Mouse (Mus musculus): ENCODE results near the gene Olfr5.
"Not testable (repeated sequence)": the region's sequence is repeated elsewhere in the genome, so short reads cannot be mapped to it uniquely, and the experiment has no call there.

Gene Olfr5

DNA sequence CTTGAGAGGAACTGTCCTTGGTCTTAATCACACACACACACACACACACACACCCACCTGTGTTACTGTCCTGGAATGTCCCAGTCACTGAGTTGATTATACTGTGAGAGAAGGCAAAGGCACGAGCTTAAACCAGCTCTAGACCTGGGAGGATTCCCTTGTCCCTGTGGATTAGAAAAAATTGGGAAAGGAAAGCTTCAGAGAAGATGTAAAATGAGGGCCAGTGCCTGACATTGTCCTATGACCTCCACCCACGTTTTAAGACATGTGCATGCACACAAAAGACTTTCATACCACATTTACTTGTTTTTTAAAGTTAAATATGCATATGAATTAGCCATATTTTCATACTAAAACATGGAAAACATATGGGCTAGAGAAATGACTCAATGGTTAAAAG, at the start of gene Olfr5:
Gene Olfr5 (minus strand): TSS at position 101 of the 400 bp plus-strand sequence.
- in situ Hi-C loops (cut with MboI, MseI), result no loop called here

DNA sequence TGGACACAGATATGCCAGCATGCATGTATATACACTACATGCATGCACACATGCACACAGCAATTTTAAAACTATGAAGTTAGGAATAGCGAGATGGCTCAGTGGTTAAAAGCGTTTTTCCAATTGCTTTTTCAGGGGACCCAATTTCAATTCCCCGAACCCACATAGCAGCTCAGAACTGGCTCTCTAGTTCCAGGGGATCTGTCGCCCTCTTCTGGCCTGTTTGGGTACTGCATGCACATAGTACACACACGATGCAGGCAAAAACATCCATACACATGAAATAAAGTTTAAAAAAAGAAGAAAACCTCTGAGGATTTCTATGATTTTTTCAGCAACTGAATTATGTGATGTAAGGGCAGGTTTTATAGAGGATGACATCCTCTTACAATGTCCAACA, 39.4 kb upstream of the Olfr5 start:
- in situ Hi-C loops (cut with MboI, MseI), result loop anchor here (5.0 kb wide), 1 partner anchor 169 kb away; no protein-coding TSS in a partner anchor

DNA sequence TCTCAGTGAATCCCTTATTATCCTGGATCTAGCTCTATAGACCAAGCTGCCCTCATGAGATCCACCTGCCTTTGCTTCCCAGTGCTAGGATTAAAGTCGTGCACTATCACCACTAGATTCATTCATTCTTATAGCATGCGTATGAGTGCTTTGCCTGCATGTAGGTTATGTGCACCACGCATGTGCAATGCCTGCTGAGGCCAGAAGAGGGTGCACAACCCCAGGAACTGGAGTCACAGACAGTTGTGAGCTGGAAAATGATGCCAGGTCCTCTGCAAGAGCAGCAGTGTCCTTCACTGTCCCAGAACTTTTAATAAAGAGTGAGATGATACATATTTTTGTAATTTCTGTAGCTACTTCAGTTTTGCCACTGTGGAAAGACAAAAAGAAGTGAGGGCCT, 38.3 kb upstream of the Olfr5 start:
- in situ Hi-C loops (cut with MboI, MseI), result loop anchor here (5.0 kb wide), 1 partner anchor 168 kb away; no protein-coding TSS in a partner anchor

DNA sequence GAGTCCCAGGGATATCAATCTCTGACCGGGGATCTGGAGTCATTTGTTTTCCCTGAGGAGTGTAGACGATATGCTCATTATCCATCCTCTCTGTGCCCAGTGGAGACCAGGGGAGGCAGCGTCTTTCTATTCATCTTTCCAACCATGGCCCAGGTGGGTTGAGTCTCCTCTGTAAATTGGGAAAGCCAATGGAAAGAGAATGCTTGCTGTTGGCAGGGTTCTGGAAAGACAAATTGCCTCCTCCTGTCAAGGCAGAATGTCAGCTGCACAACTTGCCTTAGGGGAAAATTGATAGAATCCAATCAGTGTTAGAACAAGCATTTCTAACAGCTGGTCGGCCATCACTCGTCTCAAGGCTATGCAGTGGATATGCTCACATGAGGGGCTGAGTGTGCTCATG, 36.1 kb upstream of the Olfr5 start, which contains the start of gene Olfr1349:
Gene Olfr1349 (minus strand): TSS at position 101 of the 400 bp plus-strand sequence.
- in situ Hi-C loops (cut with MboI, MseI), result no loop called here

DNA sequence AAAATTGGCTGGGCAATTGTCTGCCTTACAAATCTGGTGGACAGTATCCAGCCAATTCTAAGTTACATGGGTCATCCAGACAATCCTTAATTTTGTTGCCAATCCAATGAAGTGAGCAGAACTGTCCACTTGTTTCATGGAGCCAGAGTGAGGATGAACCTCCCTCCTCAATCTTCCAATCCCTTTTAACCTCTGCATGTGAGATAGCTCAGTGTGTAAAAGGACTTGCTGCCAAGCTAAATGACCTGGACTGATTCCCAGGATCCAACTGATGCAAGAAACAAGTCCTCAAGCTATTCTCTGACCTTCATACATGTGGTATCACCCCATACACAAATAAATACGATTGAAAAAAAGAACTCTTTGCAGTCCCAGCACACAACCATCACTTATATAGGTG, 34.9 kb upstream of the Olfr5 start:
- in situ Hi-C loops (cut with MboI, MseI), result no loop called here

DNA sequence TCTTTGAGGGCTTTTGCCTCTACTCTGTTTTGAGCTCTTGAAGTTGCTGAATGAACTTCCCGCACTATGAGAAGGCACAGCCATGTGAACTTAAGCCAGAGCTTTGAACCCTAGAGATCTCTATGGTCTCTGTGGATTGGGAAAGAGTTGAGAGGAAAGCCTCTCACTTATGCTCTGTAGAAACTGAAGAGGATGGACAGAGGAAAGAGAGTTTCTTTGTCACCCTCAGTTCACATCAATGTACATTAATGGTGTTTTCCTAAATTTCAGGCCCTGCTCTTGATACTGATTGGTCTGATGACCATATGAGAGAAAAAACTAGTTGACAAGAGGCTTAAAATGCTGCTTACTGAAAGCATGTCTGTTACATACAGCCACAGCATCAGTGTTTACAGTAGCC, 21.9 kb upstream of the Olfr5 start, which contains the start of gene Olfr1348:
Gene Olfr1348 (minus strand): TSS at position 101 of the 400 bp plus-strand sequence.
- in situ Hi-C loops (cut with MboI, MseI), result no loop called here

DNA sequence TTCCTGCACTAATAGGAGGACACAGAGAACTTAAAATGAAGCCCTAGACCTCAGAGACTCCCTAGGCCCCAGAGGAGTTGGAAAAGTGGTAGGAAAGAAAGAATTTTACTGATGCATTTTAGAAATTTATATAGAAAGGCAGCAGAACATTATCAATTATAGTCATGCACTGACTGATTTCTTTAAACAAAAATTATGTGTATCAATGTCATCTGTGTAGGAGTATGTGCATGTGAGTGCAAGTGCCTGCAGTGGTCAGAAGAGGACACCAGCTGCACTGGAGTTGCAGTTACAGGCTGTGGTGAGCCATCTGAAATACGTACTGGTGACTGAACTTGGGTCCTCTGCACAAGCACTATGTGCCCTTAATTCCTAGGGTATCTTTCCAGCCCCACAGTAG, 12.9 kb upstream of the Olfr5 start, which contains the start of gene Olfr1347:
Gene Olfr1347 (minus strand): TSS at position 101 of the 400 bp plus-strand sequence.
- in situ Hi-C loops (cut with MboI, MseI), result no loop called here

DNA sequence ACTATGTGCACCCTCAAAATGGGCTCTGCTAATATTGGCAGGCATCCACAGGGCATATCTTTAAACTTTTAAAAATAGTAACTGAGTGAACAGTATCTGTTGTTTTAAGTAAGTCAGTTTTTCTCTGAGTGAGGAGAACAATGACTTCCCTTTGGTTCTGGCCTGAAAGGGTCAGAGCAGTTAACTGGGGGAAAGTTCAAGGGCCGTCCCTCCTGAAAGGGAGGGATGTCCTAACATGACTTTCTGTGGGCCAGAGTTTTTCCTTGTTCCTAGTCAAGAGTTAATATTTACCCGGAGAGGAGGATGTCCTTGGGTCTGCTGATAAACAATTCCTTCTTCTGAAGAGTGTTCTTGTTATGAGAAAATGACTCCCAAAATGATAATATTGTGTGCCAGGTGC, 9.1 kb downstream of the Olfr5 start:
- in situ Hi-C loops (cut with MboI, MseI), result not testable (repeated sequence)

DNA sequence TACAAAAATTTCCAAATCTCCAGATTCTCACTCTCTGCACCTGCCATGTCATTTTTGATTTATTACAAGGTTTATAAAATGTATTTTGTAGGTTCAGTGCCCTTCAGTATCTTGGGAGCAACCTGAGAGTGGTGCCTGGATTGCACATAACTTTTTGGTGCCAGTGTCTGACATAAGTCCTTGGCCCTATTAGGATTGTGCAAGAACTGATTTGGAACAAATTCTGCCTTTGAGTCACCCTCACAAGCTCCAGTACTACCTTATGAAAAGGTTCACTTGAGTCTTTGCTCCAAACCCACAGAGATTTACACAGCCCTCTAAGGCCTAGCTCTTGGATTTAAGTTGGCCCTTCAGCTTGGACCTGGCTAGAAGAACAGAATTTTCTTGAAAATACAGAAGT, 19.8 kb downstream of the Olfr5 start, which contains the start of gene Olfr1346:
Gene Olfr1346 (plus strand): TSS at position 151 of the 400 bp plus-strand sequence.
- in situ Hi-C loops (cut with MboI, MseI), result no loop called here

DNA sequence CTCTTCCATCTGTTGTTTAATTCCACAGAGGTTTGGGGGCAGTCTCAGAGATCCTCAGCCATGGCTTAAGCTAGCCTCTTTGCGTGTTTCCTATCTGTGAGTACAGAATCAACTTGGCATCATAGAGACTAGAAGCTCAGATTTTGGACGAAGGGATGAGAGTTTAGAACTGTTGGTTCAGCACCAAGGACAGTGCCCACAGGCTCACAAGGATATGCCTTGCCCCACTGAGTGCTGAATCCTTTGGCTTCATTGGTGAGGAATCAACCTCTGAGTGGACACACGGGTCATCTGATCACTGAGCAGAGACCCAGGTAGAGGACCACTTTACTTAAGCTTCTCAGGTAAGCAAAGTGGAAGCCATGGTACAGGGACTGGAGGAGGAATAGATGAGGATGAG, 30.3 kb downstream of the Olfr5 start:
- in situ Hi-C loops (cut with MboI, MseI), result no loop called here

DNA sequence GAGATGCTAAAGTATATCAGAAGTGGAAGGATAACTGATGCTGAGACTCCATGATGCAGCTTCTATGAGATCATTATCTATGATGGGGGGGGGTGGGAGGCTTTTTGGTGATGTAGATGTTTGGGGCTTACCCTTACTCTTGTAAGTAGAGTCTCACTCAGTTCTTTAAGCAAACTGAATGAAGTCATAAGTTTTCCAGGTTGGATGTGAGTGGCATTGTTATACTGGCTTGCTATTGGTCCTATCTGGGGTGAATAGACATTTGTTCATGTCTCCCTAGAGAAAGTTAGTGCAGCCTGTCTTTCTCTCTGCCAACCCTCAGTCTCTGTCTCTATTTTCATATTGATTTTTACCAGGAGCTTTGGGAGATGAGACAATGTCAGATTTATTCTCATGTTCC, 30.9 kb downstream of the Olfr5 start, which contains the start of gene Olfr1336:
Gene Olfr1336 (plus strand): TSS at position 301 of the 400 bp plus-strand sequence.
- in situ Hi-C loops (cut with MboI, MseI), result no loop called here

DNA sequence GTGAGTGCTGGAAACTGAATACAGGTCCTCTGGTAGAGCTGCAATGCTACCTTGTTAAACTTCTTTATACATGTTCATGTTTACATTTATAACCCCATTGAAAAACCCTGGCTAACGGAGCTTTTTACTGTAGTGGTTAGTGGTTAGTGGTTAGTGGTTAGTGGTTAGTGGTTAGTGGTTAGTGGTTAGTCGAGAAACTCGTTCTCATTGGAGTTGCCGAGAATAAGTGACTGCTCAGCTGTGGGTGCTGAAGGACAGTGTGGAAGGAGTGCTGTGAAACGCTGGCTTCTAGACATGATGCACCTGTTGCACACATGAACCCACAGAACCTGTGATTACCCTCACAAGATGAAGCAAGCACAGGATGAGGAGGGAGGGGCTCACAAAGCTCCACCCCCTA, 39.0 kb downstream of the Olfr5 start:
- in situ Hi-C loops (cut with MboI, MseI), result no loop called here

DNA sequence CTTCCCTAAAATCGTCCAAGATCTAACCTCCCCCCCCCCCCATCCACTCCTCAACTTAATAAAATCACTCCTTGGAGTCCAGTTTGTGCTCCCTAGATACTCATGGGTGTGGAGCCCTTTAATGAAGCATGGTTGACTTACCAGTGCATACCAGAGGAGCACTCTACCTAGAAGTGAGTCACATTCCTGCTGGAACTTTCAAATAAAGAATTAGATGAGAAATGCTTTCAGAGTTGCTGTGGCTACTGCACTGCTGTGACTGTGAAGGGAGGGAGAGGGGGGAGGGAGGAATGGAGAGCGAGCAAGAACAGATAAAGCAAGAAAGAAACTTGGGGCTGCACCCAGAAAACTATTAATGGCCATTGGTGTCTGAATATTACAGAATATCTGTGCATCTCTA, 45.6 kb downstream of the Olfr5 start:
- in situ Hi-C loops (cut with MboI, MseI), result no loop called here

DNA sequence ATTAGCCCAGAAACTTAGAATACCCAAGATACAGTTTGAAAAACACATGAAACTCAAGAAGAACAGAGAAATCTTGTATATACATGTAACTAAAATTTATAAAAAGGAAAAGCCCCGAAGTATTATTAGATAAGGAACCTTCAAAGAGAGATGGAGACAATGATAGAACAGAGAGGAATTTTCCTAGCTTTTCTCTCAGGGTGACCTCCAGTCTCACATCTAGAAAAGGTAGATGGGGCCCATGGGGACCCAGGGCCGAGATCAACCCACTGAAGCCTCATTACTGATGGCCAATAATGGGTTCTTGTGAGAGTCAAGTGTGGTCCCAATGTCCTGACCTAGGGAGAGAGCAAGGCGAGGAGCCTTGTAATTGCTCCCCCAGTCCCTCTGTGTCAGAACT, 48.4 kb downstream of the Olfr5 start, which contains the start of gene Olfr1344:
Gene Olfr1344 (plus strand): TSS at position 301 of the 400 bp plus-strand sequence.
- in situ Hi-C loops (cut with MboI, MseI), result loop anchor here (10.0 kb wide), 1 partner anchor 486 kb away; no protein-coding TSS in a partner anchor

DNA sequence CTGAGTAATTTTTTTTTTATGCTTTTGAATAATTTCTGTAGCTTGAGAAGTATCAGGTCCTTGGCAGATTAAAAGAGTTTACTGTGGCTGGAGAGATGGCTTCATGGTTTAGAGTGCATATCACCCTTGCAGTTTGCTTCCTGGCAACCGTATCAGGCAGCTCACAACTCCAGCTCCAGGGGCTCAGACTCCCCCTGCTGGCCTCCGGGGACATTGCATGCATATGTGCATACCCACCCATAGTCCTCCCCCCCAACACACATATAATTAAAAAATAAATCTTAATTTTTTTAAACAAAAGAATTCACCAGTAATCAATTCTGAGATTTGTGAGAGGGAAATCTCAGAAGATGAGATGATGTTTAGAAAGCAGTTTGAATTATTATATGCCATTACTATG, 56.4 kb downstream of the Olfr5 start:
- in situ Hi-C loops (cut with MboI, MseI), result loop anchor here (10.0 kb wide), 1 partner anchor 494 kb away; no protein-coding TSS in a partner anchor

DNA sequence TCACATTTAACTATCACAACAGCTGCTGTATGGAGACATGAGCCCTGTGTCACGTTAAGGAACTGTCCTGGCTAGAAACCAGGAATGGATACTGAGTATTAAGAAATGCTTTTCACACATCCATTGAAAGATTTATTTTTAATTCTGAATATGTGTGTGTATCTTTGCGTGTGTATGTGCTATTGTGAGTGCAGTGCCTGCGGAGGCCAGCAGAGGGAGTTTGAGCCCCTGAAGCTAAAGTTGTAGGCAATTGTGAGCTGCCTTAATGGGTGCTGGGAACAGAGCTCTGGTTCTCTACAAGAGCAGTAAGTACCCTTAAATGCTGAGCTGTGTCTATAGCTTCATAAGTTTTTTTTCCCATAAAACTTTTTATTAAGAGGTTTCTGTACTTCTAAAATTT, 57.4 kb downstream of the Olfr5 start:
- in situ Hi-C loops (cut with MboI, MseI), result no loop called here
